Mouse (Mus musculus) liver, adult 2 months (tissue): ENCODE data around the gene Fgfr2. TPM values are rescaled to one million over a fixed set of nuclear protein-coding genes. Genes with fewer than 3 reads are reported as not detected.

Experiments used
- DNase-seq: peaks from one replicate; pipeline ENCODE4 v3.0.0-alpha.2; 2011; ENCODE audit warnings: low read depth, low spot score; ENCODE audit errors: extremely low read depth
- H3K27ac ChIP-seq: fragments of 200-500 bp; replicated peaks from 2 replicates; pipeline ENCODE4 v1.5.1; 2012; ENCODE audit warnings: low read depth, mild to moderate bottlenecking, control low read depth, inconsistent platforms, low read length; ENCODE audit not compliant: insufficient read depth
- H3K27me3 ChIP-seq: fragments of 200-500 bp; 2 replicates; pipeline ENCODE4 v1.6.1; 2012; ENCODE audit warnings: mild to moderate bottlenecking, moderate library complexity, low read length, inconsistent platforms; ENCODE audit not compliant: control insufficient read depth, insufficient read depth
- H3K36me3 ChIP-seq: fragments of 200-500 bp; 2 replicates; pipeline ENCODE4 v1.6.1; 2012; ENCODE audit warnings: low read length, inconsistent platforms; ENCODE audit not compliant: control insufficient read depth, insufficient read depth
- H3K4me1 ChIP-seq: fragments of 200-500 bp; 2 replicates; pipeline ENCODE4 v1.6.1; 2011; ENCODE audit warnings: low read length; ENCODE audit not compliant: control insufficient read depth, insufficient read depth
- H3K4me3 ChIP-seq: fragments of 200-500 bp; 2 replicates; pipeline ENCODE4 v1.5.1; 2011; ENCODE audit warnings: low read depth, mild to moderate bottlenecking, control low read depth, low read length, moderate library complexity; ENCODE audit not compliant: insufficient read depth
- H3K79me2 ChIP-seq: fragments of 200-500 bp; 2 replicates; pipeline ENCODE4 v1.6.1; 2012; ENCODE audit warnings: inconsistent platforms, mild to moderate bottlenecking, low read length, moderate library complexity; ENCODE audit not compliant: control insufficient read depth, insufficient read depth
- H3K9ac ChIP-seq: fragments of 200-500 bp; 2 replicates; pipeline ENCODE4 v1.6.1; 2012; ENCODE audit warnings: low read depth, mild to moderate bottlenecking, control low read depth, inconsistent platforms, low read length
- CTCF ChIP-seq: fragments of 200-500 bp; IDR thresholded peaks from 2 replicates; pipeline ENCODE4 v1.5.1; 2011; ENCODE audit warnings: low read depth, low read length, control low read depth
- POLR2A ChIP-seq: fragments of 200-500 bp; IDR thresholded peaks from 2 replicates; pipeline ENCODE4 v1.6.1; 2011; ENCODE audit warnings: low read length, control low read depth; ENCODE audit not compliant: insufficient read depth; ENCODE audit errors: extremely low read depth
- WGBS: fragments of 180-500 bp; shearing (Covaris S2); methylation state at CpG from one replicate; pipeline ENCODE4 v1.1.7; 2018; 5-methylcytosine and 5-hydroxymethylcytosine counted together
- polyA plus RNA-seq: library from polyadenylated mRNA; depleted of rRNA; stranded (reverse); fragments of >200 nt; gene quantifications from 2 replicates; pipeline ENCODE4 v1.2.3, GENCODE M21; 2012
- total RNA-seq: library from RNA; depleted of rRNA; stranded (reverse); fragments of >200 nt; gene quantifications from 2 replicates; pipeline ENCODE4 v1.2.3, GENCODE M21; 2014

Fgfr2 gene
- total and polyA plus RNA-seq, 2 experiments = 16.7 to 35.2 TPM

DNA sequence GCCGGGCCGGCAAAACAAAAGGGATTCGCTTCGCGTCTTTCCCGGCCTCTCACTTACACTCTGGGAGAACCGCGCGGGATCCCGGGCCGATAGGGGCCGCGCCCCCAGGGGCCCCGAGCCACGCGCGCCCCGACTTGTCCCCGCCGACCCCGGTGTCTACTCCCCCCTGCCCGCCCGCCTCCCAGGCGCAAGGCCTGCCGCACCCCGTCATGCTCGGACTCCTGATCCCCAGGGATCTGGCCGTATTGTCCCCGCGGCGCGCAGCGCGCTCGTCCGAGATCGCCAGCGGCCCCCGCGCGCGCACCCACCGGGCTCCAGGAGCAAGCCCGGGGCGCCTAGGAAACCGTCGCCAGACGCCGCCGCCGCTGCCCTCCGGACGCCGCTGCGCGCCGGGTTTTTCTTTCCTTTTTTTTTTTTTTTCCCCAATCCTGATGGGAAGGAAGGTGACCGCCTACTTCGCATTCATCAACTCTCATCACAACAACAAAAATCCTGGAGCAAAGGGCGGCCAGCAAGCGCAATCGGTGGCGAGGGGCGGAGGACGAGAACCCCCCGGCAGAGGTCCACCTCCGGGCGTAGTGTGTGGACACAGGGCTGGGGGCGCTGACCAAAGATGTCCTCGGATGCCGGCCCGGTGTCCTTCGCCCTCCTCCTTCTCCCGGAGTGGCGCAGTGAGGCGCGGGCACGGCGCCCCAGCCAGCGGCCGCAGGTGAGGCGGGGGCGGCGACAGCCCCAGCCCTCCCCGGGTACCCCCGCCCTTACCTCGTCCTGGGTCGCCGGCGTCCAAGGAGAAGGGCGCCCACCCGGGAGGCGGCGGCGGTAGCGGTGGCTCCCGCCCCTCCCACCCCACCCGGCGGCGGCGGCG lies 539 bp downstream of the Fgfr2 start:
- DNase-seq = no peak
- no peak for TF ChIP-seq CTCF
- TF ChIP-seq POLR2A = no peak
- Histone ChIP-seq H3K79me2 (no peaks in the 10 kb centered on the region; the same call in 1 of the 2 replicates), H3K4me1 (peaks cover 7% of the 10 kb centered on the region; the same call in 1 of the 2 replicates), H3K27me3 (peaks cover 13% of the 10 kb centered on the region), H3K27ac (peak overlapping the region; percentile 42), H3K4me3 (peak overlapping the region; percentile 79), H3K9ac (peak overlapping the region; percentile 85), H3K36me3 (no peaks in the 10 kb centered on the region)
- WGBS = 1% methylated on average over 73 of the region's 102 CpGs

DNA sequence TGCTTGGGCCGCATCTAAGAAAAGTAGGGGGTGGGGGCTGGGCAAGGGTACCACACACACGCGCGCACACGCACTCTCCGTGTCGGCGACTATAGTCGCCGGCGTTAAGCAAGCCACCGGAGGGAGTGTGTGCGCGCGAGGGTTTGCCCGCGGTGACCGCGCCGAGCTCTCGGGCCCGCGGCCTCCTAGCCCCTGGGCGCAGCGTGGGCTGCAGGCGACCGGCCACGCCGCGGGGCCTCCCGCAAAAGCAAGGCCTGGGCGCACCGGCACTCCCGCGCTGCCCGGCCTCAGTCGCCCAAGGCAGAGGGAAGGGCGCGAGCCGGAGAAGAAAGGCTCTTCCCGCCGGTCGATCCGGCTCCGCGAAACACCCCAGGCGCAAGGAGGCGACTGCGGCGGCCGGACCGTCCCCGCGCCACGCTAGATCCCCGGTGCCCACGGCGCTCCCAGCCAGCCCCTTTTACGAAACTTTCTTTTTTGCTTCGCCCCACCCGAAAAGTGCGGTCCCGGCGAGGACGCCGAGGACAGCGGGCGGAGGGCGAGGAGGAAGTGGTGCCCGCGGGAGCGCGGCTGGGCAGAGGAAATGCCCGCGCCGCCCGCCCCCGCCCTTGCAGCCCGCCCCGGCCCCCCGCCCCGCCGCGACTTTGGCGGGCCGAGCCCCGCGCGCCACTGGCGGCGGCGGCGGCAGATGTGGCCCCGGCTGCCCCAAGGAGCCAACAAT lies 1.3 kb downstream of the Fgfr2 start:
- H3K79me2 ChIP-seq = no peaks in the 10 kb centered on the region; the same call in 1 of the 2 replicates
- peak overlapping the region; percentile 85 for H3K9ac ChIP-seq
- H3K27ac ChIP-seq = peak overlapping the region; percentile 54
- peaks cover 13% of the 10 kb centered on the region for H3K27me3 ChIP-seq
- H3K36me3 ChIP-seq = no peaks in the 10 kb centered on the region
- WGBS = 1% methylated on average over 93 of the region's 94 CpGs
- TF ChIP-seq CTCF (no peak), POLR2A (no peak)
- peaks cover 7% of the 10 kb centered on the region; the same call in 1 of the 2 replicates for H3K4me1 ChIP-seq
- H3K4me3 ChIP-seq = peak overlapping the region; percentile 79
- DNase-seq = no peak

DNA sequence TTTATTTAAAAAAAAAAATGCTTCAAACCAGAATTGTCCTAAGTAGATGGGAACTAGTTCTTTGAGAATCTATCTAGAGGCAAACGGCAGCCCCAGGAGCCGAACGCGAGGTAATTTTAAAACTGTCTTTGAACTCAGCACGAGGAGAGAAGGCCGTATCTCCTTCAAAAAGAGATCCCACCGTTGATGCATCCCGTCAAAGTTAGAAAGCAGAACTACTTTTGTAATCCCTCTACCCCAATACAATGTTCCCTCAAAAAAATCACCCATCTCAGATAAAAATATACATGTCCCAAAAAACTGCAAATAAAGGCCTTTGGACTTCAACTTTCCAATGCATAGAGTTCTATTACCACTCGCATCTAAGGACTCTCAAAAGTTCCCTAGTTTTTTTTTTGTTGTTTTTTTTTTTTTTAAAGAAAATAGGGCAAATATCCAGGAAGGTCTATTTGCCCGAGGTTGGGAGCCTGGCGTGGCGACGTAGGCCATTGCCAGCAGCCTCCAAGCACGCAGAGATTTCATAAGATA lies 2.0 kb downstream of the Fgfr2 start:
- Histone ChIP-seq H3K4me1 (peaks cover 7% of the 10 kb centered on the region; the same call in 1 of the 2 replicates), H3K9ac (peak overlapping the region; percentile 85; the same call in 1 of the 2 replicates), H3K27ac (no peak overlapping the region), H3K27me3 (peaks cover 13% of the 10 kb centered on the region), H3K79me2 (no peaks in the 10 kb centered on the region; the same call in 1 of the 2 replicates), H3K4me3 (peak overlapping the region; percentile 79), H3K36me3 (no peaks in the 10 kb centered on the region)
- TF ChIP-seq POLR2A = no peak
- no peak for TF ChIP-seq CTCF
- DNase-seq = no peak
- 11% methylated on average over 14 of the region's 14 CpGs for WGBS

DNA sequence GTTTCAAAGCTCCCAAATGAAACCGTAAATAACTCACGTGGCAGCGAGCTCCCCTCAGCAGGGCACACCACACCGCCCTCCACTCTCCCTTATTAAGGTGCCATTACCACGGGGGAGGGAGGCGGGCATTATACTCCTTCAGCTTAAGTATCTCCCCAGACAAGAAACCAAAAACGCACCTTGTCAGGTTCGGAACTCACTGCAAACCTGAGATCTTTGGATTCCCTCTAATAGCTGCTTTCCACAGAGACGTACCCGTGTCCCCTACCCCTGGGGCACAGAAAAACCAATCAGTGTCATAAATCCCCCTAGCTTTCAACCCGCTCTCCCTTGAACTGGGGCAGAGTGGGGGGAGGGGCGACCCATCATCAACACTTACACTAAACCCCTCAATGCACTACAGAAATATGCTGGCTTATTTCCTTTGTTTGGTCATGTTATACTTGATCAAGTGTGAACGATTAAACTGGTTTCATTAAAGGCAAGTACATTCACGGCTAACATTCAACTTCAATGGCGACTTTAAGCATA lies 2.9 kb downstream of the Fgfr2 start:
- no peak overlapping the region for H3K9ac ChIP-seq

GRCm38 (mm10) chr7:133117815-133118214 lies 5.3 kb downstream of the Fgfr2 start:
- 75% methylated on average over 2 of the region's 2 CpGs for WGBS
- Histone ChIP-seq H3K9ac (no peak overlapping the region), H3K4me1 (peaks cover 12% of the 10 kb centered on the region; the same call in 1 of the 2 replicates), H3K4me3 (no peak overlapping the region), H3K36me3 (no peaks in the 10 kb centered on the region), H3K27ac (no peak overlapping the region), H3K79me2 (no peaks in the 10 kb centered on the region; the same call in 1 of the 2 replicates), H3K27me3 (peaks cover 13% of the 10 kb centered on the region)
- DNase-seq = no peak
- TF ChIP-seq POLR2A (no peak), CTCF (no peak)

More for the DNA sequence above, 2.9 kb downstream of the Fgfr2 start:
- no peak overlapping the region for H3K27ac ChIP-seq
- no peak overlapping the region for H3K4me3 ChIP-seq
- peaks cover 8% of the 10 kb centered on the region; the same call in 1 of the 2 replicates for H3K4me1 ChIP-seq
- no peak for DNase-seq
- peaks cover 13% of the 10 kb centered on the region for H3K27me3 ChIP-seq
- no peaks in the 10 kb centered on the region; the same call in 1 of the 2 replicates for H3K79me2 ChIP-seq
- TF ChIP-seq POLR2A = no peak
- no peaks in the 10 kb centered on the region for H3K36me3 ChIP-seq
- 27% methylated on average over 15 of the region's 15 CpGs for WGBS
